8 mouse cellular contexts compared by ENCODE assay signal in genomic region chr16:91917631-91918096, GRCm38 (mm10).
DNase-seq lines count a peak whose midpoint lies in the region; ATAC-seq and TF ChIP-seq lines count a peak whose summit lies in the region.

No protein-coding gene starts in this region.

- TF ChIP-seq CTCF in lung, postnatal 0 days (IDR thresholded peaks at IDR 0.05) = peak; percentile 96

- WGBS in hindbrain, embryonic 10.5 days = 36% methylated on average over 17 of the region's 17 CpGs
- WGBS in lung, postnatal 0 days = 13% methylated on average over 17 of the region's 17 CpGs

- H3K36me3 ChIP-seq in hindbrain, embryonic 10.5 days = peaks cover 3% of the 10 kb centered on the region; the same call in 1 of the 2 replicates
- H3K36me3 ChIP-seq in lung, postnatal 0 days (ENCODE audit: insufficient read depth, low read length) = no peaks in the 10 kb centered on the region

- no peaks in the 10 kb centered on the region for H3K27me3 ChIP-seq in hindbrain, embryonic 10.5 days (ENCODE audit: insufficient read depth, poor library complexity, severe bottlenecking)
- no peaks in the 10 kb centered on the region for H3K27me3 ChIP-seq in lung, postnatal 0 days (replicated peaks; ENCODE audit: insufficient read depth, low read length)

- H3K4me3 ChIP-seq in hindbrain, embryonic 10.5 days = peak overlapping the region; percentile 20; the same call in 1 of the 2 replicates
- peak overlapping the region; percentile 16 for H3K4me3 ChIP-seq in lung, postnatal 0 days (ENCODE audit: low read depth, low read length)

- peak; percentile 83 for ATAC-seq in frontal cortex, adult (ENCODE audit: low TSS enrichment)
- peak; percentile 92 for ATAC-seq in lung, postnatal 0 days

- H3K9ac ChIP-seq in lung, postnatal 0 days (replicated peaks; ENCODE audit: low read depth) = no peak overlapping the region

- no peak for TF ChIP-seq EP300 in lung, postnatal 0 days (IDR thresholded peaks at IDR 0.05)

- H3K27ac ChIP-seq in hindbrain, embryonic 10.5 days = peak overlapping the region; percentile 74
- no peak overlapping the region for H3K27ac ChIP-seq in lung, postnatal 0 days (ENCODE audit: low read length)

- peaks cover 23% of the 10 kb centered on the region for H3K4me1 ChIP-seq in hindbrain, embryonic 10.5 days (replicated peaks)
- H3K4me1 ChIP-seq in lung, postnatal 0 days (ENCODE audit: insufficient read depth, low read depth, low read length) = no peaks in the 10 kb centered on the region

- peak overlapping the region; percentile 52 for H3K4me2 ChIP-seq in lung, postnatal 0 days (replicated peaks; ENCODE audit: low read depth, low read length)

- H3K9me3 ChIP-seq in hindbrain, embryonic 10.5 days = no peaks in the 10 kb centered on the region
- no peaks in the 10 kb centered on the region for H3K9me3 ChIP-seq in lung, postnatal 0 days (ENCODE audit: low read length)

- peak; percentile 82 for DNase-seq in MN1 (ENCODE audit: low spot score)
- peak; percentile 95 for DNase-seq in cerebellum, adult 9-10 months
- peak; percentile 87 for DNase-seq in hindbrain, embryonic 10.5 days (ENCODE audit: low spot score)
- peak; percentile 88 for DNase-seq in layer of hippocampus, adult 9-11 months
- peak; percentile 91 for DNase-seq in lung, postnatal 0 days (ENCODE audit: low spot score)
- DNase-seq in ovary, postnatal 14 days (ENCODE audit: low spot score) = peak; percentile 84
- peak; percentile 73 to 82 for DNase-seq in thymus, postnatal 10 days (ENCODE audit: low spot score in 2 of 2)
